Mouse (Mus musculus) liver, embryonic 16.5 days (tissue): ENCODE measurements around the gene Gpr162. TPM values are rescaled to one million over a fixed set of nuclear protein-coding genes. Genes with fewer than 3 reads are reported as not detected.

ENCODE experiments used
- ATAC-seq: fragments of 200-750 bp; cut with Nextera tagmentation; 2 replicates; pipeline ENCODE4 v1.8.0; 2017; ENCODE audit warnings: low read depth, mild to moderate bottlenecking, moderate number of reproducible peaks, moderate library complexity
- H3K27ac ChIP-seq: fragments of 300-500 bp; sonication (generic); 2 replicates; pipeline ENCODE4 v1.5.1; 2014; ENCODE audit warnings: mild to moderate bottlenecking, low read length
- H3K27me3 ChIP-seq: fragments of 300-500 bp; sonication (generic); 2 replicates; pipeline ENCODE4 v1.6.1; 2014; ENCODE audit warnings: low read depth, low read length, mixed read lengths; ENCODE audit not compliant: control insufficient read depth, insufficient read depth
- H3K36me3 ChIP-seq: fragments of 300-500 bp; sonication (generic); 2 replicates; pipeline ENCODE4 v1.6.1; 2014; ENCODE audit warnings: mild to moderate bottlenecking; ENCODE audit not compliant: control insufficient read depth, insufficient read depth
- H3K4me1 ChIP-seq: fragments of 300-500 bp; sonication (generic); 2 replicates; pipeline ENCODE4 v1.6.1; 2014; ENCODE audit warnings: low read depth, low read length, mixed read lengths; ENCODE audit not compliant: control insufficient read depth
- H3K4me2 ChIP-seq: fragments of 300-500 bp; sonication (generic); 2 replicates; pipeline ENCODE4 v1.6.1; 2014; ENCODE audit warnings: low read depth, low read length, mixed read lengths
- H3K4me3 ChIP-seq: fragments of 300-500 bp; sonication (generic); 2 replicates; pipeline ENCODE4 v1.5.1; 2014; ENCODE audit warnings: low read depth, mild to moderate bottlenecking, low read length
- H3K9ac ChIP-seq: fragments of 300-500 bp; sonication (generic); 2 replicates; pipeline ENCODE4 v1.6.1; 2014; ENCODE audit warnings: low read depth, low read length
- H3K9me3 ChIP-seq: fragments of 300-500 bp; sonication (generic); replicated peaks from 2 replicates; pipeline ENCODE4 v1.6.1; 2016; ENCODE audit warnings: low read length; ENCODE audit not compliant: control insufficient read depth
- WGBS: fragments of 180-500 bp; shearing (Covaris S2); extraction: QIAGEN DNeasy Blood & Tissue Kit; methylation state at CpG from one replicate; pipeline ENCODE4 v1.1.7; 2014; ENCODE audit not compliant: insufficient replicate concordance; 5-methylcytosine and 5-hydroxymethylcytosine counted together
- polyA plus RNA-seq: library from polyadenylated mRNA; unstranded; fragments of >200 nt; fragmentation: Nextera tagmentation; extraction: Ambion mirVana; gene quantifications from 2 replicates; pipeline ENCODE4 v1.2.1, GENCODE M21; 2015

Gpr162 gene
- polyA plus RNA-seq, 1 experiment from 2014 or later = 0.02 TPM

DNA sequence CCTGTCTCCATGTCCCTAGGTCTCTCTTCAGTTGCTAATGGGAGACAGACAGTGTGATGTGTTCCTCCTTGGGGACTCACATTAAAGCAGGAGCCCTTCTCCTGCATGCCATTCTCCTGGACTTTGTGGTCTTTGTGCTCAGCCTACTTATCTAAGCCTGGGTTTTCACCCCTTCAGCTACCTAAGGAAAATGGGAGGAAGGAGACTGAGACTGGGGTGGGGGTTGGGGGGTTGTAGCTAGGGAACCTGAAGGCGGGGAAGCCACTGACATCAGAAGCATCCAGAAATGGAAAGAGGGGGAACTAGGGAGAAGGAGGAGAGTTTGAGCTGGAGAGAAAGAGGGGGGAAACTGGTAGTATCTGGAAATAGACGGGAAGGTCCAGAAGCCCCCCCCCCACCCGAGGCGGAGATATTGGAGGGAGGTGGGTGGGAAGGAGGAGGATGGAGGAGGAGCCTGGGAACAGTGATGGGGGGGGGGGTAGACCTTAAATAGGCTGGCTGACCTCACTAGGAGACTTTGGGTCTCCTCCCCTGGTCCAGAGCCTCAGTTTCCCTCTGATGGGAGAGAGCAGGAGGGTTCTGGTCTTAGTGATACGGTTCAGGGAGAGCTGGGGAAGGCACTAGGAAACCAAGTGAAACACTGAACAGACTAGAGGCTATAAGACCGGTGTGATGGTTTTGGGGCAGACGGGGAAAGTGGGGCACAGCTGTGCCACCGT is 1.2 kb downstream of the Gpr162 start:
- Histone ChIP-seq H3K4me2 (no peak overlapping the region), H3K9ac (no peak overlapping the region)
- WGBS = 11% methylated on average over 8 of the region's 8 CpGs

DNA sequence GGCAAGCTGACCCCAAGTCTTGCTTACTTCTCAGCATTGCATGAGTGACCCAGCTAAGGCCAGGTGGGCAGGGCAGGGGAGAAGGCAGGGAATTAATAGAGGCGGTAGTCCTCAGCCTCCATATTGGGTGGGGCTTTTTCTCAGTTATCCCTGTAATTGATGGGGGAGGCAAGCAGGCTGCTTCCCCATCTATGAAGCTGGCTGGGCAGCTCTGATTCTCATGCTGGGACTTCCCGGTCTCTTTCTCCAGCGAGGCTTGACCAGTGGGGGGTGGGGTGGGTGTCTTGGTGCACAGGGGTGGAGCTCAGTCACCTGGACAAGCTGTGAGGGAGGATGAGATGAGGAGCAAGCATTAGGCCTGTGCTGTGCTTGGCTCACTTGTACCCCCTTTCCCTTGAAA is 2.0 kb downstream of the Gpr162 start:
- Histone ChIP-seq H3K9me3 (no peaks in the 10 kb centered on the region), H3K4me3 (no peak overlapping the region), H3K27me3 (peaks cover 78% of the 10 kb centered on the region), H3K27ac (no peak overlapping the region), H3K9ac (no peak overlapping the region), H3K4me2 (no peak overlapping the region), H3K36me3 (no peaks in the 10 kb centered on the region), H3K4me1 (peaks cover 5% of the 10 kb centered on the region; the same call in 1 of the 2 replicates)
- no peak for ATAC-seq
- 43% methylated on average over 3 of the region's 3 CpGs for WGBS

More for the DNA sequence above, 1.2 kb downstream of the Gpr162 start:
- Histone ChIP-seq H3K27ac (no peak overlapping the region), H3K4me3 (no peak overlapping the region), H3K36me3 (no peaks in the 10 kb centered on the region), H3K27me3 (peaks cover 71% of the 10 kb centered on the region), H3K9me3 (no peaks in the 10 kb centered on the region), H3K4me1 (peaks cover 5% of the 10 kb centered on the region; the same call in 1 of the 2 replicates)
- no peak for ATAC-seq

GRCm38 (mm10) chr6:124861266-124861665 is 2.5 kb downstream of the Gpr162 start:
- Histone ChIP-seq H3K4me1 (peaks cover 5% of the 10 kb centered on the region; the same call in 1 of the 2 replicates), H3K27ac (no peak overlapping the region), H3K27me3 (peaks cover 84% of the 10 kb centered on the region), H3K4me3 (no peak overlapping the region), H3K9ac (no peak overlapping the region), H3K4me2 (no peak overlapping the region), H3K36me3 (no peaks in the 10 kb centered on the region), H3K9me3 (no peaks in the 10 kb centered on the region)
- no peak for ATAC-seq
- 78% methylated on average over 19 of the region's 19 CpGs for WGBS

DNA sequence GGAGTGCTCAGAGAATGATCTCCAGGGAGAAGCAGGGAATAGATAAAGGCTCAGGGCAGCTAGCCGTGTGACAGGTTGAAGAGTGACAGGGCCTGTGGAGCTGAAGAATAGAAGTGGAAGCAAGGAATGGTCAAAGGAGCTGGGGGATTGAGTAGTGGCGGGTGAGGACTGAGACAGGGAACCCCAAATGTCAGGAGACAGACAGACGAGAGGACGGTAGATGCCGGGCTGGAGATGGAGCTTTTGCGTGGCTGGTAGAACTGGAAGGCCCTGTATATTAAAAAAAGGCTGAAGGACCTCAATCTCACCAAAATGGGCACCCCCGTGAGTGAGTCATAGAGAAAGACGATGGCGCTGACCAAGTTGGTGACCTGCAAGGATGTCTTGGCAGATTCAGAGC is 3.3 kb downstream of the Gpr162 start:
- H3K27me3 ChIP-seq = peaks cover 88% of the 10 kb centered on the region
- ATAC-seq = no peak
- no peaks in the 10 kb centered on the region for H3K9me3 ChIP-seq
- no peak overlapping the region for H3K27ac ChIP-seq
- H3K4me3 ChIP-seq = no peak overlapping the region
- 65% methylated on average over 9 of the region's 9 CpGs for WGBS
- no peaks in the 10 kb centered on the region for H3K36me3 ChIP-seq
- peaks cover 5% of the 10 kb centered on the region; the same call in 1 of the 2 replicates for H3K4me1 ChIP-seq
- H3K9ac ChIP-seq = no peak overlapping the region
- H3K4me2 ChIP-seq = no peak overlapping the region

GRCm38 (mm10) chr6:124859725-124860124 is 4.1 kb downstream of the Gpr162 start:
- H3K4me2 ChIP-seq = no peak overlapping the region
- no peak overlapping the region for H3K9ac ChIP-seq
- peaks cover 5% of the 10 kb centered on the region; the same call in 1 of the 2 replicates for H3K4me1 ChIP-seq
- H3K36me3 ChIP-seq = no peaks in the 10 kb centered on the region
- H3K9me3 ChIP-seq = no peaks in the 10 kb centered on the region
- H3K4me3 ChIP-seq = no peak overlapping the region
- ATAC-seq = no peak
- peaks cover 84% of the 10 kb centered on the region for H3K27me3 ChIP-seq
- H3K27ac ChIP-seq = no peak overlapping the region
- WGBS = 3% methylated on average over 12 of the region's 12 CpGs

DNA sequence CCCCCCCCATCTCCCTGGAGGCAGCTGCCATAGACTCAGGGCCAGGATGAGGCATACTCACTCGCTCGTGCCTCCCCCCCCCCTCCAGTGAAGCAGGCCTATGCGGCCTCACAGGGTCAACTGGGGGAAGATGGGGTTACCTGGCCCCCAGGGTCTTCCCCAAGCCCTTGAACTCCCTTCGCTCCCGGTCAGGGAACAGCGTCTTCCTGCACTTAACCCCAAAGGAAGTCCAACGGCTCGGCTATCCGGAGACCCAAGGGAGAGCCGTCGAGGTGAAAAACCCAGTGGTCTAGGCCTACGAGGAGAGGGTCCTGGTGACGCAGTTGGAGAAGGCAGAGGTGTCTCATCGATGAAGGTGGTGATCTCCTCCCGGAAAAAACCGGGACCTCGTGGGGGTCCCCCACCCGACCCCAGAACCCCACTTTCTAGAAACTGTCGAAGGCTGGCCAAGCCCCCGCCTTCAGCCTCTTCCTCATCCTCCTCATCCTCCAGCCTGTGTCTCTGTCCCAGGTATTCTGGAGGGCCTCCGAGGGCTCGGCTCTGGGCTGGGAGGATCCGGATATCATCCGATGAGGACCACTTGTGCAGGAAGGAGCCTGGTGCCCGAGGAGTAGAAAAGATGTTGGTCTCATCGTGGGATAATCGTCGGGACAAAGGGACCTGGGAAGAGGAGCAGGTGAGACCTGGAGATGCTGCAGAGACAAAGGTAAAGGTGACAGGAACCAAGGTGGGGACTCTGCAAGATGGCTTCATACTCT is 5.0 kb downstream of the Gpr162 start:
- no peak overlapping the region for H3K27ac ChIP-seq
- no peaks in the 10 kb centered on the region for H3K9me3 ChIP-seq
- no peak overlapping the region for H3K9ac ChIP-seq
- ATAC-seq = no peak
- no peaks in the 10 kb centered on the region for H3K36me3 ChIP-seq
- 61% methylated on average over 28 of the region's 28 CpGs for WGBS
- H3K4me1 ChIP-seq = peaks cover 6% of the 10 kb centered on the region
- H3K4me2 ChIP-seq = no peak overlapping the region
- H3K27me3 ChIP-seq = peaks cover 78% of the 10 kb centered on the region
- no peak overlapping the region for H3K4me3 ChIP-seq

GRCm38 (mm10) chr6:124857840-124858530 is 5.8 kb downstream of the Gpr162 start:
- H3K9ac ChIP-seq = no peak overlapping the region
- 28% methylated on average over 26 of the region's 26 CpGs for WGBS
- peak overlapping the region; percentile 68; the same call in 1 of the 2 replicates for H3K4me2 ChIP-seq
- no peak for ATAC-seq
- H3K36me3 ChIP-seq = no peaks in the 10 kb centered on the region
- peaks cover 70% of the 10 kb centered on the region for H3K27me3 ChIP-seq
- H3K4me1 ChIP-seq = peaks cover 2% of the 10 kb centered on the region
- no peak overlapping the region for H3K27ac ChIP-seq
- H3K9me3 ChIP-seq = no peaks in the 10 kb centered on the region
- H3K4me3 ChIP-seq = peak overlapping the region; percentile 59; the same call in 1 of the 2 replicates

- Histone ChIP-seq H3K27me3 (peaks cover 62% of the 10 kb centered on the region), H3K4me3 (peak within 1 kb of the TSS; percentile 59), H3K9me3 (no peaks in the 10 kb centered on the region), H3K36me3 (no peaks in the 10 kb centered on the region), H3K4me1 (peaks cover 2% of the 10 kb centered on the region), H3K27ac (no peak within 1 kb of the TSS), H3K9ac (peak within 1 kb of the TSS; percentile 47; the same call in 1 of the 2 replicates), H3K4me2 (peak within 1 kb of the TSS; percentile 68)
- WGBS = under 1% methylated on average over 86 of the region's 86 CpGs
- peak; percentile 45; the same call in 1 of the 2 replicates for ATAC-seq
These were observed 6.6 kb downstream of the Gpr162 start, which contains the start of gene P3h3 for GRCm38 (mm10) chr6:124856916-124857839. TSS of gene P3h3 (minus strand) at chr6:124857752.
